Mouse (Mus musculus) embryo, embryonic 10 days (tissue): Measurements from ENCODE around the gene Tcf20.

Experiments used
- DNase-seq: peaks from one replicate; pipeline ENCODE4 v3.0.0-alpha.2; 2015; ENCODE audit warnings: low spot score

Tcf20 gene

DNA sequence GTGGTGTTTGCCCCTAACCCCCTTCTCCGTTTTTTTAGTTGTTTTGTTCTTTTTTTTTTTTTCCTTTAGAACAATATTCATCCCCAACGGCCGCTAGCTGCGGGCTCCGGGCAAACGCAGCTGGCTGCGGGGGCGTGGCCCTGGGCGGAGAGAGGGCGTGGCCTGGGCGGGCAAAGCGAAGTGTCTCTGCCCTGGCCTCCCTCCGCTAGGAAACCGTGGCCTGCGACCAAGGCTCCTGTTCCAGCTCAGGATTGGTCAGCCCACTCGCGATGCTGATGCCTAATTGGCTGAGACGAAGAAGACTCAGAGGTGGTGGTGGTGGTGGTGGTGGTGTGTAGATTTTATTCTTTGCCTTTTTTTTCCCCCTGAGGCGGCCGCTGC is at the start of gene Tcf20:
TSS of gene Tcf20 (minus strand) at position 141 of the 381 bp plus-strand sequence.
- DNase-seq, result peak; percentile 97

DNA sequence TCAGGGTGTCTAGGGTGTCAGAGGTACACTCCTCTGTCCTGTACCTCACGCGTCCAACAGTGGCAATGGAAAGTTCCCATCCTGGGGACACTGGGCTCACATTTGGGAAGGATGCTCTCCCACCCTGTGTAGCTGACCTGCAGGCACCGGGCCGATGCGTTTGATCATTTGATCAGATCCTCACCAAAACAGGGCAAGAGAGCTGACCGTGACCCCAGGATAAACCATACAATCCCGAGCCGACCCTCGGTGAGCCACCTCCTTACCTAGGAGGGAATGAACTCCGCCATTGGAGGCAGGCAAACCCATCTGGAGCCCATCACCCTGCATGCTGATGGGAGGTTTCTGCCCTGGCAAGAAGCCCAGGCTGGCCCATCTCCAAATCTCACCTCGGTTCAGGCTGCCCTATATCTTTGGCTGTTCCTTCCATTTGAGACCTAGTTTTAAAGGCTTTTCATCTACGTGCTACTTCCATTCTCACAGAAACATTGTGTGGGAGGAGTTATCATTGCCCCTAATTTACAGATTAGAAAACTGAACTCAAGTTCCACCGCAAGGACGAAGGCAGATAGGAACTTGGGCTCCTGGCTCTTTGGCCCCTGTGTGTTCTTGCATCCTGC is 49.3 kb upstream of the Tcf20 start:
- no peak for DNase-seq

DNA sequence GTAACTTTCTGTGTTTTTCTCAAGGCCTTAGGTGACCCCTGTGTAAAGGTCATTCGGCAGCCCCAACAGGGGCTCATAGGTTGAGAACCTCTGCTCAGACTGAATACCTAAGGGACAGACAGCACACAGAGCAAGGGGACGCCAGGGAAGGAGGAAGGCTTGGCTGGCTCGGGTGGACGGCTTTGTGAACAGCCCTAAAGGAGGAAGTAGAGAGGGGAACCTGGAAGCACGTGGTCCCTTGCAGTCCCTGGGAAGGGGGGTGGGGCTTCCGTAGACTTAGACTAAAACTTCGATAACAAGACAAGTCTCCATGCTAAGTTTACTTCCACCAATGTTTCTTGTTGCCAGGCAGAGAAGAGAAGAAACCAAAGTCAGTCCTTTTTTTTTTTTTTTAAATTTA is 48.4 kb upstream of the Tcf20 start:
- DNase-seq, result no peak

DNA sequence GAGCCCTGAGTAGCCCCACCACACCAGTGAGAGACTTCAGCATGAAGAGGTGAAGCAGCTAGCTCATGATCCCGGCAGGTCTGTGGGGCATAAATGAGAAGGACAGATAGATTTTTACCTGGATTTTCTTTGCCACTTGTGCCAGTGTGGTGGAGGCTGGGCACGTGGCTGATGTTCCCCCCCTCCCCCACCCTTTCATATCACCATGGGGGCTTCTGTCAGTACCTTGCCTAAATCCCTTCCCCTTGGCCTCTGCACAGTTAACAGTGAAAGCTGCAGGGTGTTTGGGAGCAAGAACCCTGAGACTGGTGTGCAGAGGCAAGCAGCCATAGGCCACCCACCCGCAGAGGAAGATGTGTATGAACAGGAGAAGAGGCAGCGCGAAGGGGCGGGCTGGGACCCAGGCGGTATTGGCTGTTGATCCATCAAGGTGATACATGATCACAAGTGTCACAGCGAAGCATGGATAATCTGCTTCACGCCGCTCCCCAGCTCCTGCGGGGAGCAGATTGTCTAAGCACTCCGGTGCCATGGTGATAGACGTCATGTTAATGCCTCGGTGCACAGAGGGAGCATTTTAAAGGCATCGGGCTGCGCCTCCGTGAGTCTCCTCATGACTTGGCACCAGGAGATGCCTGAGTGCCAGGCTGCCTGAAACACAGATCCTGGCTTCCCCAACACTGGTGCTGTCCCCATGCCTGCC is 46.8 kb upstream of the Tcf20 start:
- peak; percentile 76 for DNase-seq

DNA sequence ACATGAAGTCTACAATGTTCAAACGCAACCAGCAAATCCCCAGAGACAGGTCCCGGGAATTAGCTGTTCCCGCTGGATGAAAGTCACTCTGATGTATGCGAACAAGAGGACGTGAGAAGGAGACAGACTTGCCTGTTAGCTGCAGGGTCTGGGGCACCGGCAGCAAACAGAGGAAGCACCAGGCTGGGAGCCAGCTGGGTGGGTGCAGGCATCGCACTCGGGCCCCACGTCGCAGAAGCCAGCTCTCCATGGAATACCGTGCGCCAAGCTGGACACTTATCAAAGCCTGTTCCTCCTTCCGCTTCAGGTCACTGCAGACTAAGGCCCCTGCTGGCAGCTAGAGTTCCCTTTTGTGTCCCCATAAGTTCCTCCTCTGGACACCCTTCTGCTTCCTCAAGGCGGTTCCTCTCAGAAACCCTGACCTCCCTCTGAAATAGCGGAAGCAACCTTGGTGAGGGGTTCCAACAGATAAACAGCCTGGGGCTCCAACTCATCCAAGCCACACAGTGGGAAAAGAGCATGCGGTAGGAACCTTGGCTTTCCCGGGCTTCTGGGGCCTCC is 45.4 kb upstream of the Tcf20 start, which contains the start of gene Nfam1:
TSS of gene Nfam1 (minus strand) at position 326 of the 561 bp plus-strand sequence.
- no peak for DNase-seq

DNA sequence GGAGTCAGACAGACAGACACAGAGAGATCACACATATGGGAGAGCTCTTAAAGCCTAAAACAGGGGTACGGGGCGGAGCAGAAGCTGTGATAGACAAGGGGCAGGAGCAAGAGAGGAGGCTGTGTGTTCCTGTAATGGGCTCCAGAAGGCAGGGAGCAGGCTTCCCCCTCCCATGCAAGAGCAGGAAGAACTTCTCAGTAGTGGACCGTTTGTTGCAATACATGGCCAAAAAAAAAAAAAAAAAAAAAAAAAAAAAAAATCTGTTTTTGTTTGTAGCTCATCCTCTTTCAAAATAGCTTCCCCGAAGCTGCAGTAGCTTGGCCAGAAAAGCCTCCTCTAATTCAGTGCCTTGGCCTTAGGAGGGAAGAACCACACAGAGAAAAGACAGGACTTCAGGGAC is 43.2 kb upstream of the Tcf20 start:
- no peak for DNase-seq

DNA sequence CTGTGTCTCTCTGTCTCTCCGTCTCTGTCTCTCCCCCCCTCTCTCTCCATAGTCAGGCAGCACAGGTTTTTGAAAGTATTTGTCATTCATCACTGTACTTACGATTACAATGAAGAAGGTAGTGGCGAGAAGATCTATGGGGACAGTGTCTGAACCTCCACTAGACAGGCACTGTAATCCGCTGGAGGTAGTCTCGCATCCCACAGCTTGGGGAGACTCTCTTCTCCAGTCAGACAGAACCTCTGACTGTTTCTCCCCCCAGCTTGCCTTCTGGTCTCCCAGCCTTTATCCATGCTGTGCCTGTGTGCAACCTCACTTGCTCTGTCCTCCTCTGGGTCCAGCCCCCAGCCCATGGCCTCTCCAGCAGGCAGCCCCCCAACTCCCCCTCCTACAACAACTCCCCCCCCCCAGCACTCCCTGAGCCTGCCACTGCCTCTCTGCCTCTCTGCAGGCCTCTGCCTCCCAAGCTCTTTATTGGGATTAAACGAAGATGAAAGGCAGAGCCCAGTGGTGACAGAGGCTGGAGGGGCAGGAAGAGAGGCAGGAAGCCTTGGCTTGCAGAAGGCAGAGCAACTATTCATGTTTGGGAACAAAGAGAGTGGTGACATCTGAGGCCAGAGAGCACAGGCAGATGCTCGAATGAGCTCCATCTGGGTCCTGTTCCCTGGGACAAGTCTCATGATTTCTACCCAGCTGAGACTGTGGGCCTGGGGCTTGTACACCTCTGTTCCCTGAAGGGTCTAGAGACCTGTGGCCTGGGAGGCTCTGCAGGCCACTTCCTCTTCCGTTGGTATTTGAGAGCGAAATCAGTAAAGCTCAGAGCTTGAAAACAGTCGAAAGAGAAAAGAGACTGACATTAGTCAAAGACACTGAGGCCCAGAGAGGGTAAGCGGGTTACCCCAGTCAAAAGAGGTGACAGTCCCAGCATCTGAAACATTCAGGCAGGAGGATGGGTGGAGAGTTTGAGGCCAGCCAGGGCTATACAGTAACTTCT is 42.4 kb upstream of the Tcf20 start:
- peak; percentile 80 for DNase-seq

DNA sequence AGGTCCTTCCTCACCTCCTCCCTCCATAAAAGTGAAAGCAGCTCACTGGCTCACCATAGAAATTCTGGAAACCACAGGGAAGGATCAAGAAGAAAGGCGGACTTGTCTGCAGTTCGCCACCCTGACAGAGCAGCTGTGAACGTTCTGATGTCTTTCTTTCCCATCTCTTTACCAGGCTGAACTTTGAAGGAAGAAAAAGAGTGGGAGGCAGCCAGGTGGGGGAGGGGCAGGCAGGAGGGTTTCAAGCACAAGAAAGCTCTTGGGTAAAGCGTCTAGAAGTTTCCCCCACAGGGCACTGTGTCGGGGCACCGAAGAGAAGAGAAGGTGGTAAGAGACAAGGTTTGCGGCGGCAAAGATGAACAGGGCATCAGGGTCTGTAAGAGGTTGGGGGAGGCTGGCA is 38.5 kb upstream of the Tcf20 start:
- no peak for DNase-seq

DNA sequence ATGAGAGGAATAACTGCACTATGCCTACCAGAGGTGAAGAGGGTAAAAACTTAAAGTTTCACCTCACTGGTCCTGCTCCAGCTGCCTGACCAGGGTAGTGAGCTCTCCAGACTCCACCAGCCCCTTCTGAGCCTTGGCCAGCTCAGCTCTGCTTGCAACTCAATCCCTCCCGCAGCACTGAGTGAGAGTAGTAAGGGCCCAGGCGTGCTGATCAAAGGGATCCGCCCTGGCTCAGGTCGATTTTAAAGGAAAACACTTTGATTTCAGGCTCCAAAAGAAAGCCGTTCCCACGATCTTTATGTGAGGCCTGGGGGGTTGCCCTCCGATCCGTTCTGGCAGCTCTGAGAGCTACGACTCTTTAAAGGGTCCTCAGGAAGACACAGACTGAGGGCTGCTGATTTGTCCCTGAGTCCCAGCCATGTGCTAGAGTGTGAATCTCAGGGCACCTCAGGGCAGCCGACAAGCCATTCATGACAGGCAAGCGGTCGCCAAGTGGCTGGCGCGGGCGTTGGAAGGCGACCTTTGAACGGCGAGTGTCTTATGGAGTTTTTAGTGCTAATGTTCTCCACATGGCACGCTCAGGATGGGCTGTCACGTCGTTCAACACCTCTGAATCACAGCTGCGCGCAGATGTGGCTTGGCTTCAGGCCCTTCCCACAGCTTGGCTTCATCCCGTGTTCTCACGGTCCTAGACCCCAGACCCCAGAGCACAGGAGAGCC is 37.5 kb upstream of the Tcf20 start:
- DNase-seq, result peak; percentile 84

DNA sequence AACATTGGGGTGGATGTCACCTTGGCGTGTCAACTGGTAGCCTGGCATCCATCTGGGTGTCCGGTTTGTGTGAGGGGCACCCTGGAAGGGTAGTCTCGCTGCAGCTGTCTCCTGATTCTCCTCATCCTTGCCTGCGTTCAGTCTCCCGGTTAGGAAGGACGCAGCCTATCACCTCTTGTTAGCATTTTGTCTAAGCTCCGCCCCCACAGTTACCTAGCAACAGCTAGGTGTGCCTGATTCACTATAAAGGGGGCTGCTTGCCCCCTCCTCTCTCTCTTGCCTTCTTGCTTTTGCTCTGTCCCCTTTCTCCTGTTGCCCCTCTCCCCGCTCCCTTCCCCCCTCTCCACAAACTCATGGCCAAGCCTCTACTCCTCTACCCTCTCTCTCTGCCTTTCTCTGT is 35.3 kb upstream of the Tcf20 start:
- no peak for DNase-seq

DNA sequence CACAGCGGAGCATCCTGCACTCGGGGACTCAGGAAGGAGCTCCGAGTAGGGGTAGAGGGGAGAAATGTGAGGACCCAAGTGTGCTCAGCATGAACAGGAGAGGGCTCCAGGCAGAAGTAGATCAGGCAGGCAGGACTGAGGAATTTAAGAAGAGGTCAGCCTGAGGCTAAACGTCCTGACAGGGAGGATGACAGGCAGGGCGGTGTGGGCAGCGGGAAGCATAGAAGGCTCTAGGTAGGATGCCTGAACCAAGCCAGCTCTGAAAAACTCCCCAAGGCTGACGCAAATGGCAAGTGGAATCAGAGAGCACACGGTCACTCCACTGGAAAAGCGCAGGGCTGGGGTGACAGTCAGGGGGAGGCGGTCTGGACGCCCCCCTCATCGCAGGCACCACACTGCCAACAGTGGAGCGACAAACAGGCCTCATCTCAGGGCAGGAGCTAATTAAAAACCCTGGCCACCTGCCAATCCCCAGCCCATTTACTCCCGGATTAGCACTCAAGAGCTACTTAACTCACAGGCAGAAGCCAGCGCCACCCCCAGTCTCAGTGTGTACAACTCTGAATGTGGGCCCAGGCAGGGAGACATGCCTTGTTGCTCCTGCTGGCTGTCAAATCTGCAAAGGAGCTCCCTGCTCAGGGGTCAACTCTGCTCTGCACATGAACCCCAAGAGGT is 23.5 kb upstream of the Tcf20 start:
- DNase-seq, result peak; percentile 65

DNA sequence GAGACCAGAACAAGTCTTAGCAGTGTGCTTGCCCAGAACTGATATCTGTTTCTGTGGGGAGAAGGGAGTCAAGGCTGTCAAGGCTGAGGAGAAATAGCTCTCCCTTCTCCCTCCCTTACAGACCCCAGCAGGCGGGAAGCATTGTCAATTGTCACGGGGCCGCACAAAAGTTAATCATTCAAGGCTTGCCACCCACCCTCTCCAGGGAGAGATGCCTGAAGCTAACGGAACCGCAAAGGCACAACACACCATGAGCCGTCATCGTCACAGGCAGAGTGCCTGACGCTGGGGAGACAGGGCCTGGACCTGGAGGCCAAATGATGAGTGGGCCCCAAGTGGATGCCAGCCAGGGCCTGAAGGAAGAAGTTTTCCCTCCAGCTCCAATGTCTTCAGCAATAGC is 22.8 kb upstream of the Tcf20 start:
- DNase-seq, result peak; percentile 51

DNA sequence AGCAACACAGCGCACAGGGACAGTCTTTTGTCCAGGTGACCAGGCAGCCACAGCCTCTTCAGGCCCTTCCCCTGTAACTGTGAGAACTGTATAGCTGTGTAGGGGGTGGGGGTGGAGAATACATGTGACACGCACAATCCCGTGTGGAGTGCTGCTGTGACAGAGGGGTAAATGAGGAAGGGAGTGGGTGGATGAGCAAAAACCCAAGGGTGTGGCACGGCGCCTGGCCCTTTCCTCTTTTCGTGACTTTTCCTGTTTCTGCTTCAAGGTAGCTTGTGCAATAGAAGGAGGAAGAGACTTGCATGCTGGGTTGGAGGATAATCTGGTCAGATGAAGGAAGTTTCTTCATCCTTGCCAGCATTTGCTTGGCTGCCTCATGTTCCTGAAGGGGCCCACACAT is 21.9 kb upstream of the Tcf20 start:
- no peak for DNase-seq

DNA sequence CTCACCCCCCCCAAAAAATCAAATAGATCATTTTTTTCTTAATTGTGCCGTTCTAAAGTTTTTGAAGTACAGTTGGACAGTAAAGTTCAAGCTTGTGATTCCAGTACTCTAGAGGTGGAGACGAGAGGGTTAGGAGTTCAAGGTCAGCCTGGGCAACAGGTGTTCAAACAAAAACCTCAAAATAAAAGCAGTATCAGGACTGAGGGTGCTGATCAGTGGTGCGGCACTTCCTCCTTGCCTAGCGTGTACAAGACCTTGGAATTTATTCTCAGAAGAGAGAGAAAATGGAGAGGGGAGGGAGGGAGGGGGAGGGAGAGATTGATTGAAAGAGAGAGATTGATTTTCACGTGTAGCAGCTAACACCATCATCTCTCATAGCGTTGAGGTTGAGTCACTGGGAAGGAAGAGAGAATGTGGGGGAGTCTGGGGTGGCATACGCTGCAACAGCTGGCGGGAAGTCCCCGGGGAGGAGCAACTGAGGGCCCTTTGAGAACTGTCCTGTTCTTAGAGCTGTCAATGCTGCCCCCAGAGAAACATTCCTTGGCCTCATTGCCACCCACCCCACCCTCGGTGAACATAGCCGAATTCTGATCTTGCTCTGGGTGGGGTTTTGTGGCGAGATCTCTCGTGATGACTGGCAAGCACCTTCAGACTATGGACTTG is 21.2 kb upstream of the Tcf20 start:
- DNase-seq, result no peak

DNA sequence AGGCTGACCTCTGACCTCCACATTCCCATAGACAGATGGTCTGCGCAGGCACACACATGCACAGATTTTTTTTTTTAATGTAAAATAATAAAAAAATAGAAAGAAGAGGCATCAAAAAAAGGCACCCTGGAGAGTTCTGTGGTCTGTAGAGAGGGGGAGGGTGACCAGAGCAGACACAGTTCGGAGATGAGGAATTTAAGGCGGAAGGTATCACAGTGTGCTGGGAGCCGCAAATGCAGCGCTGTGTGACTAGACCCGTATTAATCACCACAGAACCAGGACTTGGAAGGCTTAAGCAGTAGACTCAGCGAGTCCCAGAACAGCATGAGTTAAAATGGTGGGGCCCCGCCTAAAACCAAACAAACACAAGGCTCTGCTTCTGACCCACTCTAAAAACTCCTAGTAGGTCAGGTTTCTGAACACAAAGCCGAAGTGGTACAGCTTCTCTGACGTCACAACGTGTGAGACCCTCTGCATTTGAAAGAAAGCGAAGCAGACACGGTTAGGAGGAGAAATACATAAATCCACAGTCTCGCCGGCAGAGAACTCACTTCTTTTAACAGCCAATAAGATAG is 19.8 kb upstream of the Tcf20 start:
- no peak for DNase-seq

DNA sequence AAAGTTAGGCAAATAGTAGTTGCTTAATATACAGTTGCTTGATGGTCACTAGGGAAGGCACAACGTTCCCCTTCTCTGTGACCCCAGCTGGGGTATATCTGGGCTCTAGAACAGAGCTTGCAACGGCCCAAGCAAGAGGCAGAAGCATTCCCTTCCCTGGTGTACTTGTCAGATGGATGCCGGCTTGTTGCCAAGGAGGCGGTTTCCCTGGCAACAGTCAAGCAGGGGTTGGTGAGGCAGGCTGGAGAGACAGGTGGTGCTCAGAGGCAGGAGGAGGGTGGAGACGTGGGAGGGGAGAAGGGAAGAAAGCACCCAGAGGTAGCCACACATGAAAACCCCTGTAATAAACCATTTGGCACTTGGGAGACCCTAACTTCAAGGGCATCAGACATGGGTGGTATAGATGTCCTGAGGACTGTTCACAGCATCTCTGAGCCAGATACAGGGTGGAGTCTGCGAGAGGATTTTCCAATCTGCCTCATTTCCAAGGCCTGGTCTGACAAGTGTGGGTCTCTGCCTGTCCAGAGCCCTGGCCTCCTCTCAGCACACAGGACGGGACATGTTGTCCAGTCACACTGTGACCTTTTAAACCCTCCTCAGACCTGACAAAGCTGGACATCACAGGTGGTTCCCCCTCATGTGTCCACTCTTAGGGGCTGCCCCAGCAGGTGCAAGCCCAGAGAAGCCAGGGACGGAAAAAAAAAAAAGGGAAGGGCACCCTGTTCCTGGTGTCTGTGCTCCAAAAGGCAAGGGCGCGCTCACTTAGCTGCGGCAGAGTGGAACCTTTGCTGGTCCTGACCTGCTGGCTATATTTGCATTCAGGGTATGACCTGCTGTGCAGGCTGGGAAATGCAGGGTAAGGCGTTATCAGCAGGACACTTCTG is 15.2 kb upstream of the Tcf20 start:
- DNase-seq, result peak; percentile 74

DNA sequence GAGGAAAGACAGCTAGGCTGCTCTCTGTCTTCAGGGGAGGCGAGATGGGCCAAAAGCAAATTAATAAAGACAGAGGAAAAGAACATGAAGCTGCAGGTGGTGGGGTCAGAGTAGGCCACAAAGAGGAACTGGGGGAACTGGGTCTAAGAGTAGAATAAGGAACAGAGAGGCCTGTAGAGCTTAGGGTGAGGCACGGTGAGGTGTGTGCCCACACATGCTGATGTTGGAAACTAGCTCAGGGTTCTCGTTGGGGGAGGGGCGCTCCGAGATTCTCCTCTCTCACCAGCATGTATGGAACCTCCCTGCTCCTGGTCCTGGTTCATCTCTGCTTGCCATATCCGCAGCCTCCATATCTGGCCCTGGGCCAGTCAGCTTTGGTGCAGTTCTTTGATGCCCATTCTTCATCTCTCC is 11.1 kb upstream of the Tcf20 start:
- no peak for DNase-seq

DNA sequence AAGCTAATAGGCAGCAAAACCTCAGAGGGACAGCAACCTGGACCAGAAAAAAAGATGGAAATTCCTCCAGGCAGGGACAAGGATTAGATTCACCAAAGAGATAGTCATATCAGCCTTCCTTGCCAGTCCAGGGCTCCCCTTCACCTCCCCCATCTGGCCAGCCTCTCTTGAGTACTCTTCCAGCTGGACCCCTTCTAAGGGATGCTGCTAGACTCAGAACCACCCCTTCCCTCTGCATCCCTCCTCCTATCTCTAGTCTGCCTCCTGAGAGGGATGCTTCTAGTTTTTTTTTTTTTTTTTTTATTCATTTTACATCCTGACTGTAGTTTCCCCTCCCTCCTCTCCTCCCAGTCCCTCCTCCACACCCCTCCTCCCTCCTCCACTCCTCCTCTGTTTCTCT is 8.8 kb upstream of the Tcf20 start:
- no peak for DNase-seq

DNA sequence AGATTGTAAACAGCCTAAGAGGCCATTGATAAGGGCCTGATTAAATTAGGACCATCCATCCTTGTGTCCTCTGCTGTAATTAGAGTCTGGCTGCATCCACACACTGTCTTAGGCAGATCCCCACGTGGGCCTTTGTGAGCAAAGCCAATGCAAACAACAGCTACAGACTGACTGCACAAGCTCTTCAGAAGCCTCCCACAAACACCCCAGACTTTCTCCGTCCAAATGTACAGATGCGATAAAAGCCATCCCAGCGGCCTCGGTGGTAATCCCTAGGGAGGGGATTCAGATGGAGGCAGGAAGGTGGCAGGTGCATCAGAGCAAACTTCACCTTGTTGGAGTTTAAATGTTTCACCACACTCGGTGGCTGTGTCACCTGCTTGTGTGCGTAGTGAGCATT is 7.6 kb upstream of the Tcf20 start:
- no peak for DNase-seq
